Mouse (Mus musculus) stomach, embryonic 16.5 days (tissue): ENCODE measurements at regions not wholly inside any gene's neighbourhood (a gene's known extent, or its start where the extent isn't known, plus 50 kb on each side); places are given as distances from the start of the nearest gene placed in this dataset.
"Not testable (repeated sequence)": the region's sequence is repeated elsewhere in the genome, so short reads cannot be mapped to it uniquely, and the experiment has no call there.

Experiments
- ATAC-seq: fragments of 200-750 bp; cut with Nextera tagmentation; 2 replicates; pipeline ENCODE4 v1.8.0; 2017; ENCODE audit warnings: moderate number of reproducible peaks, moderate TSS enrichment; ENCODE audit not compliant: insufficient read depth, low FRiP score
- H3K27ac ChIP-seq: fragments of 300-500 bp; sonication (generic); 2 replicates; pipeline ENCODE4 v1.5.1; 2014; ENCODE audit warnings: low read length
- H3K27me3 ChIP-seq: fragments of 300-500 bp; sonication (generic); 2 replicates; pipeline ENCODE4 v1.6.1; 2014; ENCODE audit warnings: low read length, control low read depth, mixed read lengths; ENCODE audit not compliant: control insufficient read depth, insufficient read depth
- H3K36me3 ChIP-seq: fragments of 300-500 bp; sonication (generic); 2 replicates; pipeline ENCODE4 v1.6.1; 2014; ENCODE audit warnings: low read length; ENCODE audit not compliant: control insufficient read depth, insufficient read depth
- H3K4me1 ChIP-seq: fragments of 300-500 bp; sonication (generic); 2 replicates; pipeline ENCODE4 v1.6.1; 2014; ENCODE audit warnings: low read length, control low read depth, mixed read lengths; ENCODE audit not compliant: control insufficient read depth, insufficient read depth
- H3K4me2 ChIP-seq: fragments of 300-500 bp; sonication (generic); 2 replicates; pipeline ENCODE4 v1.6.1; 2014; ENCODE audit warnings: low read depth, low read length, mixed read lengths
- H3K4me3 ChIP-seq: fragments of 300-500 bp; sonication (generic); replicated peaks from 2 replicates; pipeline ENCODE4 v1.5.1; 2014; ENCODE audit warnings: mild to moderate bottlenecking, low read length
- H3K9ac ChIP-seq: fragments of 300-500 bp; sonication (generic); 2 replicates; pipeline ENCODE4 v1.6.1; 2014; ENCODE audit warnings: low read length
- H3K9me3 ChIP-seq: fragments of 300-500 bp; sonication (generic); replicated peaks from 2 replicates; pipeline ENCODE4 v1.6.1; 2016; ENCODE audit warnings: low read length, control low read depth; ENCODE audit not compliant: control insufficient read depth
- WGBS: fragments of 180-500 bp; shearing (Covaris S2); extraction: QIAGEN DNeasy Blood & Tissue Kit; methylation state at CpG from one replicate; pipeline ENCODE4 v1.1.7; 2014; 5-methylcytosine and 5-hydroxymethylcytosine counted together

DNA sequence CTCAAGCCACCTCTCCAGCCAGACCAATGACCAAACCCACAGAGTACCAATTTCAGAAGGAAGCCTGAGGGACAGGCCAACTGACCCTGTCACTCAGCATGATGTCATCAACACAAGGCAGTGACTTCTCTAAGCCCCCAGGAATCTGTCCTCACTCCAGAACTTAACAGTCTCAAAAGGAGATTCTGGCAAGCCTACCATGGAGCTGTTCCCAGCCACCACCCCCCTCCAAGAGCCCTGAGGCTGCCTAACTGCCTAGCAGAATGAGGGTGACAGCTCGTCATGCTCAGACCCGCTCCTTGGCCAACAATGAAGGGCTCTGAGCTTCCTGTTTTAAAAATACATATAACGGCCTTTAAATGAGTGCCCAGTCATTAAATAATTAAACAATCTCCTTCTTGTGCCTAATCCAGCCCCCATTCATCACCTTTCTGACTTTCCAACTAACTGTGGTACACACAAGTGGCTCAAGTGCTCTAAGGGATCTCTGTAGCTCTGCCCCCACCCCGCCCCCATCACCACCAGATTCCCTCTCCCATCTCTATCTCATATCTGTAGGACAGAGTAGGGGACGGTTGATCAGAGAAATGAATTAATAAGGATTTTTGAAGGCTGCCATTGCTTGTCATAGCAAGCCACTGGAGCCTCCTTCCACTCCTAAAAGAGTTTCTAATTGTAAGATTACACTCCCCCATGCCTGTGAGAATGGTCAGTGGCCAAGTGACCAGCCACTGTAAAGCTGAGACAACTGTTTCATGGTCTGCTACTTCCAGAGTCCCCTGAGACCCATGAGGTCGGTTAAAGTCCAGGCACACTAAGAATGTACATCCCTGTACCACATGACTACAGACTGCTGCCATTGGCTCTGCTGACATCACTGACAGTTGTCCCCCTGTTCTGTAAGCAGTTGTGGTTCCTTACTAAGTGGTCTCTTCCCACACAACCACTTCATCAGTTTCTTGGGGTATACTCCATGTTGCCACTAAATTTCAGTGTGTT is 188.1 kb upstream of the Irx4 start:
- no peak overlapping the region for H3K27ac ChIP-seq
- H3K4me2 ChIP-seq = no peak overlapping the region
- no peak for ATAC-seq
- H3K4me3 ChIP-seq = no peak overlapping the region
- no peaks in the 10 kb centered on the region for H3K9me3 ChIP-seq
- H3K36me3 ChIP-seq = no peaks in the 10 kb centered on the region
- H3K4me1 ChIP-seq = peaks cover 7% of the 10 kb centered on the region
- no peaks in the 10 kb centered on the region for H3K27me3 ChIP-seq
- H3K9ac ChIP-seq = no peak overlapping the region
- WGBS = 42% methylated on average over 6 of the region's 6 CpGs

- no peaks in the 10 kb centered on the region for H3K27me3 ChIP-seq
- ATAC-seq = no peak
- H3K9ac ChIP-seq = no peak overlapping the region
- no peak overlapping the region for H3K4me2 ChIP-seq
- no peaks in the 10 kb centered on the region for H3K36me3 ChIP-seq
- 71% methylated on average over 2 of the region's 2 CpGs for WGBS
- no peak overlapping the region for H3K4me3 ChIP-seq
- no peaks in the 10 kb centered on the region for H3K9me3 ChIP-seq
- H3K27ac ChIP-seq = no peak overlapping the region
- no peaks in the 10 kb centered on the region for H3K4me1 ChIP-seq
Measured at GRCm38 (mm10) chr13:73077866-73078430, 182.3 kb upstream of the Irx4 start.

- H3K36me3 ChIP-seq, H3K27ac ChIP-seq, H3K4me1 ChIP-seq, ATAC-seq, H3K4me2 ChIP-seq, H3K27me3 ChIP-seq, H3K9me3 ChIP-seq, H3K9ac ChIP-seq, H3K4me3 ChIP-seq: not testable (repeated sequence)
Measured at GRCm38 (mm10) chr13:73087815-73088214, 172.5 kb upstream of the Irx4 start.

DNA sequence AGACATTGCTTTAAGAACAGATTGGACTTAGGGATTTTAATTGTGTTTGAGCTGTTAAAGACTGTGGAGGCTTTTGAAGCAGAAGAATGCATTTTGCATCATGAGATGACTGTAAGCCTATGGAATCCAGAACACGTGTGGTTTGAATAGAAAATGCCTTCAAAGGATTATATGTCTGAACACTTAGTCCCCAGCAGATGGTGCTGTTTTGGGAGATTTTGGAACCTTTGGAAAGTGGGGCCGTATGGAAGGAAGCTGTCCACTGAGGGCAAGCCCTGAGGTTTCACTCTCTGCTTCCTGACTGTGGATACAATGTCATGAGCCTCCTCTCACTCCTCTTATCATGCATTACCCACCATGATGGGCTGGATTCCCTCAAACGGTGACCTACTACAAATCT is 168.4 kb upstream of the Irx4 start:
- Histone ChIP-seq H3K9me3 (no peaks in the 10 kb centered on the region), H3K27me3 (no peaks in the 10 kb centered on the region), H3K4me3 (no peak overlapping the region), H3K9ac (no peak overlapping the region), H3K4me2 (no peak overlapping the region), H3K27ac (no peak overlapping the region), H3K36me3 (no peaks in the 10 kb centered on the region), H3K4me1 (no peaks in the 10 kb centered on the region)
- ATAC-seq = no peak
- WGBS = 38% methylated on average over 3 of the region's 3 CpGs

DNA sequence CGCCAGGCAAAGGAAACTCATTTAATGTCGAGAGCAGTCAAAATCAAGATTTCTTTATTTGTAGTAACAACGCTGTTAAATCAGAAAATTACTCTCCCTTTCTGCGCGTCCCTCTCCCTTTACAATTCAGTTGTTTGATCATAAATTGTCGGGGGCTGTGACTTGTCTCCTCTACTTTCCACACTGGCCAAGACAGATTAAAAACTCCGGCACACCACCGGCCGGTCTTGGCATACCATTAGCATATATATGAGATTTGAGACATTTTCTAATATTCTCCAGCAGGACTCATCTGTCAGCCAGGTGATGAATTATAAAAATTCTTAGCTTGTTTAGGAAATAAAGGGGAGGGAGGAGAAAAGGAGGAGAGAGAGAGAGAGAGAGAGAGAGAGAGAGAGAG is 162.8 kb upstream of the Irx4 start:
- Histone ChIP-seq H3K27ac (no peak overlapping the region), H3K36me3 (no peaks in the 10 kb centered on the region), H3K4me1 (no peaks in the 10 kb centered on the region), H3K4me2 (no peak overlapping the region), H3K9me3 (no peaks in the 10 kb centered on the region), H3K4me3 (no peak overlapping the region), H3K27me3 (no peaks in the 10 kb centered on the region), H3K9ac (no peak overlapping the region)
- 79% methylated on average over 9 of the region's 9 CpGs for WGBS
- no peak for ATAC-seq

- H3K9ac ChIP-seq = no peak overlapping the region
- no peaks in the 10 kb centered on the region for H3K36me3 ChIP-seq
- no peak overlapping the region for H3K27ac ChIP-seq
- ATAC-seq = no peak
- no peaks in the 10 kb centered on the region for H3K27me3 ChIP-seq
- H3K4me1 ChIP-seq = no peaks in the 10 kb centered on the region
- no peaks in the 10 kb centered on the region for H3K9me3 ChIP-seq
- 95% methylated on average over 1 of the region's 1 CpGs for WGBS
- H3K4me2 ChIP-seq = no peak overlapping the region
- no peak overlapping the region for H3K4me3 ChIP-seq
Measured at GRCm38 (mm10) chr13:73099407-73099806, 160.9 kb upstream of the Irx4 start.

GRCm38 (mm10) chr13:73107250-73107993 is 152.9 kb upstream of the Irx4 start:
- 55% methylated on average over 14 of the region's 14 CpGs for WGBS
- Histone ChIP-seq H3K27ac (no peak overlapping the region), H3K4me2 (no peak overlapping the region), H3K36me3 (no peaks in the 10 kb centered on the region), H3K4me1 (no peaks in the 10 kb centered on the region), H3K9me3 (no peaks in the 10 kb centered on the region), H3K27me3 (no peaks in the 10 kb centered on the region), H3K9ac (no peak overlapping the region), H3K4me3 (no peak overlapping the region)
- no peak for ATAC-seq

DNA sequence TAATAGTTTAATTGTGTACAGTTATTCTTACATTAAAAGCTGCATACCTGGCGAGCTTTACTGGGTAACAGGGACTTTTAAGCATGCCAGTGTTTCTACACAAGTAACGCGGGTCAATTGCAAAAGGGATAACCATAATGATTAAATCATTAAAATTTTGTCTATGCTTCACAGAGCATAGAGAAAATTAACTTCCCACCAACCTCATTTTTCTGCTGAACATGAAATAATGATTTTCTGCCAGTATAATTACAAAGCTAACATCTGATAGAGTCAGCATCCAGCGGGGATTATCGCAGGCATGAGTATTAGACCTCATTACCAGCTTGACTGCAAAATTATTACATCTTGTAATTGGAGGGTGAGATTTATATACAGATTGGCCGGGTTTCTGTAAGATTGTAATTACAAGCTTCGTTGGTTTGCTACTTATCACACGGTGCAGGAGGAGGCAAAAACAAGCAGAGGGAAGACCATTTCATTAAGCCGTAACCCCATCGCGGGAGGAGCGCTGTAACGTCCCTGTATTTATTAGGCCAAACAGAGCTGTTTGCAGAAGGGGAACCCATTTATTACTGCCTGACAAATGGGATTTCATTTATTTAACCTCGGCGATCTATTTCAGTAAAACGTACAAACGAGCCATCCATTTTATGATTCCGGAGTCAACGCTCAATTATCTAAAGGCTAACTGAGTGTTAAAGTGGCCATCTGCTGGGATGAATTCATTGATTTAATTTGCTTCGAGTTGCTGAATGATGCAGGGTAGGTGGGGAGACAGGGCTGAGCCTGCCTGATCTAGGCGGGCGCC is 143.3 kb upstream of the Irx4 start:
- no peak overlapping the region for H3K9ac ChIP-seq
- H3K4me2 ChIP-seq = peak overlapping the region; percentile 36
- WGBS = 34% methylated on average over 22 of the region's 22 CpGs
- no peaks in the 10 kb centered on the region for H3K9me3 ChIP-seq
- ATAC-seq = no peak
- no peaks in the 10 kb centered on the region for H3K4me1 ChIP-seq
- H3K36me3 ChIP-seq = no peaks in the 10 kb centered on the region
- H3K27me3 ChIP-seq = peaks cover 4% of the 10 kb centered on the region; the same call in 1 of the 2 replicates
- 0 out of 2 replicates have a peak overlapping the region, but pooled peaks have one; percentile 8 for H3K4me3 ChIP-seq
- no peak overlapping the region for H3K27ac ChIP-seq
